Mouse (Mus musculus): ENCODE data around the gene Wfdc5.

The Wfdc5 gene

DNA sequence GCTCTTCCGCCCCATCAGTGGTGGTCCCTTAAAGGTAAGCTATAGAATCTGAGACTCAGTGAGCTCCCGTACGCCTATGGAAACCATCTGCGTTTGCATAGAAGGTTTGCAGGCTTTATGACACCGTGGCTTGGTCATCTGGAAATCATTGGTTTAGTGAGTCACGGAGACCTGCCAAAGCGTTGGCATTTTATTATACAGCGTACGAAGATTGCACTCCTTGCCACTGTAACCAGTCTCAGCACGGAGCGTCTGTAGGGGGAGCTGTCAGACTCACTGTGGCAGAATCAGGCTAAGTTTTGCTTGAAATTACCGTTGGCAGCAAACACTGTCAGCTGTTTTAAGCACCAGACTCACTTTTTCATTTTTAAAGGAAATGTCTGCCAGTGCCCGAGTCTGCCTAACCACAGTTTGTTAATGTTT lies 56.0 kb downstream of the Wfdc5 start:
- DNase-seq, result no peak

Measured in thymus, postnatal 36 days (tissue).